Comparison of ENCODE assay signal across 27 mouse cellular contexts in the genomic region with DNA sequence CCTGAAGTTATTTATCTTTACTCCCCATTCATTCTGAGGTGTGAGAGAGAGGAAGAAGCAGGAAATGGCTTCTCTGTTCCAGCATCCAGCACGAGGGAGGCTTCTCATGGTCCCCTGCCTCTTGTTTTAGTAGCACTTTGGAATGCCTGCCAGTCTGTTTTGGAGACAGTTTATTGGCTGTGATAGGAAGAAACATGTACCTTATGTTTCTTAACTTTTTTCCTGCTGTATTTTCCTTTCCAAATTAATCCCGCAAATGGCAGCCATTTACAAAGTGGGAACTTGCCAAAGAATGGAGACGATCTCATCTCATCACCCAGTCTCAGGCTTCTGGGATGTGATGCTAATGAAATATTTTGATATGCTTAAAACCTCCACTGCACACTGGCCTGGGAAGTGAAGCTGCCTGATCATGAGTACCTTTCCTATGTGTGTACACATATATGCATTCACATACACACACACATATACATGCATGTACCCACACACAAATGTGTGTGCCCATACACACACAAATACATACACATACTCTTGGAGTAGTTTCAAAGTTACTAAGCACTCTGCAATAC.
"Had no signal": no experiment of that assay in that cellular context is flagged by ENCODE, and none has a peak within 500 bp of the region (broad histone marks: within the 10 kb centered on the region; RNA-seq: fewer than 3 reads in every experiment).

No protein-coding gene starts in this region.

- H3K27ac ChIP-seq: heart, embryonic 10.5 days; hindbrain, embryonic 10.5 days; hindbrain, embryonic 12.5 days; hindbrain, embryonic 14.5 days; intestine, embryonic 15.5 days; layer of hippocampus, adult 2 months; left cerebral cortex, adult 2 months; limb, embryonic 10.5 days; limb, embryonic 12.5 days; liver, embryonic 13.5 days; liver, embryonic 15.5 days had no signal

- H3K27me3 ChIP-seq: heart, embryonic 12.5 days; hindbrain, embryonic 12.5 days; intestine, embryonic 15.5 days; limb, embryonic 12.5 days; liver, embryonic 13.5 days; liver, embryonic 15.5 days had no signal

- H3K36me3 ChIP-seq: heart, embryonic 10.5 days; heart, embryonic 12.5 days; hindbrain, embryonic 10.5 days; hindbrain, embryonic 12.5 days; intestine, embryonic 15.5 days; limb, embryonic 10.5 days; limb, embryonic 12.5 days; liver, embryonic 13.5 days; liver, embryonic 15.5 days had no signal

- DNase-seq: gastrocnemius, postnatal 10 days; gastrocnemius, postnatal 25 days; heart, adult 18-20 months; heart, postnatal 10 days; heart, postnatal 4 days; kidney, adult 18-20 months; kidney, adult 8-10 months; kidney, postnatal 10 days; kidney, postnatal 25 days; kidney, postnatal 4 days; liver; liver, embryonic 13.5 days had no signal

- H3K4me1 ChIP-seq: heart, embryonic 10.5 days; heart, embryonic 12.5 days; hindbrain, embryonic 10.5 days; hindbrain, embryonic 12.5 days; intestine, embryonic 15.5 days; limb, embryonic 10.5 days; limb, embryonic 12.5 days; liver, embryonic 13.5 days; liver, embryonic 15.5 days had no signal

- H3K4me3 ChIP-seq: heart, embryonic 10.5 days; heart, embryonic 12.5 days; hindbrain, embryonic 10.5 days; hindbrain, embryonic 12.5 days; intestine, embryonic 15.5 days; layer of hippocampus, adult 2 months; left cerebral cortex, adult 2 months; limb, embryonic 10.5 days; limb, embryonic 12.5 days; liver, embryonic 13.5 days; liver, embryonic 15.5 days had no signal

- ATAC-seq: hindbrain, embryonic 16.5 days; inflammation-experienced regulatory T-cells, adult 6 months; intestine, embryonic 15.5 days; intestine, postnatal 0 days had no signal

- H3K9ac ChIP-seq: heart, embryonic 12.5 days; hindbrain, embryonic 12.5 days; hindbrain, embryonic 14.5 days; intestine, embryonic 15.5 days; limb, embryonic 12.5 days; liver, embryonic 13.5 days; liver, embryonic 15.5 days had no signal

- H3K4me2 ChIP-seq: heart, embryonic 12.5 days; hindbrain, embryonic 12.5 days; hindbrain, embryonic 14.5 days; intestine, embryonic 15.5 days; limb, embryonic 12.5 days; liver, embryonic 11.5 days; liver, embryonic 13.5 days; liver, embryonic 15.5 days had no signal

- H3K9me3 ChIP-seq: heart, embryonic 10.5 days; heart, embryonic 12.5 days; hindbrain, embryonic 10.5 days; hindbrain, embryonic 12.5 days; intestine, embryonic 15.5 days; limb, embryonic 10.5 days; limb, embryonic 12.5 days; liver, embryonic 13.5 days; liver, embryonic 15.5 days had no signal
